Mouse (Mus musculus): ENCODE measurements at regions not wholly inside any gene's neighbourhood (a gene's known extent, or its start where the extent isn't known, plus 50 kb on each side); places are given as distances from the start of the nearest gene placed in this dataset.

DNA sequence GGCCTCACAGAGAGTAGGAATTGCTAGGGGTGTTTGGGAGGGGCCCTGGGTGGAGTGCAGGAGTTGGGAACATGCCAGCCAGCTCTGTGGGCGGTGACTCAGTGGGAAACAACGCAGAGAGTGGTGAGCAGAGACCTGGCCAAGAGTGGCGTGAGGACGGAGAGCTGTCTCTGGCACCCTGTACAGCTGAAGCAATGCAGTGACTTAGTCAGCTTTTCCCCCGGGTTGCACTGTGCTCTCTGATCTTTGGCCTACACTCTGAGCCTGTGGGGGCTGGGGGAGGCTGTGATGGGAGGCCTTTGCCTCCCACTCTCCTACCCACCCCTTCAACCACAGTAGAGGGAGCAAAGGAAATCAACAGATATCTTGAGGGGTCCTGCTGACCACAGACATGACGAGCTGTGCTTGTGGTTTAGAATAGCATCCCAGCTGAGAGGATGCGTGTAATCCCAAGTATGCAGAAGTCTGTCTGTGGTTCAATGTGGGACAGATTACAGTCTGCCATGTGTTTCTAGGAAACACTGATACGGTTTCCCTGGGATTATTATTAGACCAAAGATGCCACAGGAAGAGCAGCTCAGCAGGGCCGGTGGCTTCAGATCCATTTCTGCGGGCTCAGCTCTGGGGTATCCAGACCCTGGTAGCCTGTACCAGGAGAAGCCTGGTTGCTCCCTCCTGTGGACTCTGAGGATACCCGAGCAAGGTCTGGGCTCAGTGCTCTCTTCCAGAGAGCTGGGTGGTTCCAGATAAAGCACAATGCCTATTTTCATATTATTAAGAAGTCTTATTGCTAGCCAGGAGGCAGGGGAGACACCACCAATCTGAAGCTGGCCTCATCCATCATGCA is 65.6 kb upstream of the Lgalsl start:
- Histone ChIP-seq H3K36me3 (ENCODE audit: control insufficient read depth in 1 of 2, insufficient read depth in 2 of 2, low read length in 2 of 2) (peaks cover 0 to 7% of the 10 kb centered on the region in 2 experiments; a peak in 2 of 4 replicates), H3K9ac (ENCODE audit: control insufficient read depth, low read depth, low read length, poor library complexity, severe bottlenecking) (no peak overlapping the region), H3K4me1 (ENCODE audit: control insufficient read depth in 1 of 2, insufficient read depth in 2 of 2, low read length in 2 of 2) (peaks cover 0 to 22% of the 10 kb centered on the region in 2 experiments; a peak in 2 of 4 replicates), H3K27me3 (ENCODE audit: control insufficient read depth in 1 of 2, insufficient read depth in 2 of 2, low read length in 2 of 2) (peaks cover 0 to 2% of the 10 kb centered on the region in 2 experiments; a peak in 3 of 4 replicates), H3K4me3 (ENCODE audit: control insufficient read depth in 1 of 2, insufficient read depth in 1 of 2, low read depth in 2 of 2, low read length in 2 of 2) (no peak overlapping the region), H3K9me3 (replicated peaks; ENCODE audit: insufficient read depth, low read length) (no peaks in the 10 kb centered on the region), H3K79me2 (ENCODE audit: control insufficient read depth, insufficient read depth, low read length, poor library complexity) (no peaks in the 10 kb centered on the region), H3K27ac (ENCODE audit: control insufficient read depth, low read depth, low read length) (no peak overlapping the region)
- TF ChIP-seq RCOR1 (IDR thresholded peaks at IDR 0.05; ENCODE audit: low read depth, low read length) (peak; percentile 75), ETS1 (IDR thresholded peaks at IDR 0.05; ENCODE audit: low read depth, low read length) (peak; percentile 76), EP300 (IDR thresholded peaks at IDR 0.05; ENCODE audit: low read depth in 1 of 2, low read length in 2 of 2) (peak; percentile 67 to 81), TAL1 (IDR thresholded peaks at IDR 0.05; ENCODE audit: low read length) (peak; percentile 91), MAZ (IDR thresholded peaks at IDR 0.05; ENCODE audit: low read depth, low read length) (no peak), GATA1 (IDR thresholded peaks at IDR 0.05; ENCODE audit: low read depth, low read length) (peak; percentile 73), BHLHE40 (IDR thresholded peaks at IDR 0.05; ENCODE audit: borderline replicate concordance, low read depth, low read length) (no peak), MAFK (IDR thresholded peaks at IDR 0.05; ENCODE audit: borderline replicate concordance, low read depth, low read length) (peak; percentile 18; the same call in 1 of the 2 replicates), TCF12 (IDR thresholded peaks at IDR 0.05; ENCODE audit: low read depth, low read length) (peak; percentile 56; the same call in 1 of the 2 replicates), NELFE (IDR thresholded peaks at IDR 0.05; ENCODE audit: low read depth, low read length) (no peak)
- peak; percentile 68 for DNase-seq (ENCODE audit: low read depth, low spot score)

DNA sequence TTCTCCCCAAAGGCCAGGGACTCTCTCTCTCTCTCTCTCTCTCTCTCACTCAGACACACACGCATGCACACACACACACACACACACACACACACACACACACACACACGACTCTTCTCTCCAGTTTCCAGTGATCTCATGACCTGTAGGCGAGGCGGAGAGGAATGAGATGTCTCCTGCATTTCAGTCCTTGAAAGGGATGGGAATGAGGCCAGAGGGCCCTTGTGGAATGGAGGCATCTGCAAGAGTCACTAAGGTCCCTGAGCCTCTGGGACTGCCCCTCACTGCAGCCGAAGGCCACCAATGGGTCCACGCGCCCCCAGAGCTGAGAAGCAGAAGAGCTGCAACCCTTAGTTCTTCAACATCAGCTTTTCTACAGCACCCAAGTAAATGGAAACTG is 66.6 kb upstream of the Lgalsl start:
- H3K4me3 ChIP-seq (ENCODE audit: control insufficient read depth in 1 of 2, insufficient read depth in 1 of 2, low read depth in 2 of 2, low read length in 2 of 2), result no peak overlapping the region
- no peak for DNase-seq (ENCODE audit: low read depth, low spot score)
- H3K9ac ChIP-seq (ENCODE audit: control insufficient read depth, low read depth, low read length, poor library complexity, severe bottlenecking), result no peak overlapping the region
- TF ChIP-seq BHLHE40 (IDR thresholded peaks at IDR 0.05; ENCODE audit: borderline replicate concordance, low read depth, low read length) (no peak), NELFE (IDR thresholded peaks at IDR 0.05; ENCODE audit: low read depth, low read length) (no peak), TBP (IDR thresholded peaks at IDR 0.05; ENCODE audit: low read depth, low read length) (no peak), RCOR1 (IDR thresholded peaks at IDR 0.05; ENCODE audit: low read depth, low read length) (no peak), MYC (IDR thresholded peaks at IDR 0.05; ENCODE audit: low read depth, low read length) (no peak), JUND (IDR thresholded peaks at IDR 0.05; ENCODE audit: low read depth, low read length) (no peak), ETS1 (IDR thresholded peaks at IDR 0.05; ENCODE audit: low read depth, low read length) (no peak), MEF2A (IDR thresholded peaks at IDR 0.05; ENCODE audit: extremely low read depth, insufficient replicate concordance, low read depth, low read length, poor library complexity, severe bottlenecking) (no peak), EP300 (IDR thresholded peaks at IDR 0.05; ENCODE audit: low read depth in 1 of 2, low read length in 2 of 2) (no peak), ZNF384 (IDR thresholded peaks at IDR 0.05; ENCODE audit: low read depth, low read length) (no peak), USF2 (IDR thresholded peaks at IDR 0.05; ENCODE audit: borderline replicate concordance in 1 of 2, insufficient read depth in 1 of 2, low read depth in 1 of 2, low read length in 2 of 2) (no peak), NRF1 (IDR thresholded peaks at IDR 0.05; ENCODE audit: insufficient read depth, low read depth, low read length, poor library complexity, severe bottlenecking) (no peak), ELF1 (IDR thresholded peaks at IDR 0.05; ENCODE audit: low read depth, low read length) (no peak), POLR2AphosphoS2 (IDR thresholded peaks at IDR 0.05; ENCODE audit: low read length) (no peak), CTCF (IDR thresholded peaks at IDR 0.05 in 2 of 3, conservative IDR thresholded peaks at IDR 0.05 in 1 of 3; ENCODE audit: control insufficient read depth in 1 of 3, insufficient read depth in 1 of 3, low read depth in 2 of 3, low read length in 3 of 3, poor library complexity in 1 of 3, severe bottlenecking in 1 of 3) (no peak)
- peaks cover 0 to 2% of the 10 kb centered on the region in 2 experiments; a peak in 3 of 4 replicates for H3K27me3 ChIP-seq (ENCODE audit: control insufficient read depth in 1 of 2, insufficient read depth in 2 of 2, low read length in 2 of 2)
- H3K27ac ChIP-seq (ENCODE audit: control insufficient read depth, low read depth, low read length), result no peak overlapping the region
- H3K9me3 ChIP-seq (replicated peaks; ENCODE audit: insufficient read depth, low read length), result no peaks in the 10 kb centered on the region
- no peaks in the 10 kb centered on the region for H3K79me2 ChIP-seq (ENCODE audit: control insufficient read depth, insufficient read depth, low read length, poor library complexity)
- peaks cover 0 to 7% of the 10 kb centered on the region in 2 experiments; a peak in 2 of 4 replicates for H3K36me3 ChIP-seq (ENCODE audit: control insufficient read depth in 1 of 2, insufficient read depth in 2 of 2, low read length in 2 of 2)
- H3K4me1 ChIP-seq (ENCODE audit: control insufficient read depth in 1 of 2, insufficient read depth in 2 of 2, low read length in 2 of 2), result peaks cover 0 to 22% of the 10 kb centered on the region in 2 experiments; a peak in 2 of 4 replicates
